Mouse (Mus musculus) lung, embryonic 14.5 days (tissue): ENCODE measurements around the gene Cldn19. TPM values are rescaled to one million over a fixed set of nuclear protein-coding genes. Genes with fewer than 3 reads are reported as not detected.

Experiments used
- ATAC-seq: fragments of 200-750 bp; cut with Nextera tagmentation; 2 replicates; pipeline ENCODE4 v1.8.0; 2017; ENCODE audit warnings: mild to moderate bottlenecking, moderate TSS enrichment, moderate library complexity; ENCODE audit not compliant: insufficient read depth
- DNase-seq: peaks from one replicate; pipeline ENCODE4 v3.0.0-alpha.2; 2015
- H3K27ac ChIP-seq: fragments of 300-500 bp; sonication (generic); 2 replicates; pipeline ENCODE4 v1.5.1; 2014; ENCODE audit warnings: low read depth, mild to moderate bottlenecking, moderate library complexity
- H3K27me3 ChIP-seq: fragments of 300-500 bp; sonication (generic); 2 replicates; pipeline ENCODE4 v1.6.1; 2014; ENCODE audit warnings: low read length, control low read depth; ENCODE audit not compliant: insufficient read depth
- H3K36me3 ChIP-seq: fragments of 300-500 bp; sonication (generic); 2 replicates; pipeline ENCODE4 v1.6.1; 2014; ENCODE audit warnings: control low read depth; ENCODE audit not compliant: insufficient read depth
- H3K4me1 ChIP-seq: fragments of 300-500 bp; sonication (generic); 2 replicates; pipeline ENCODE4 v1.6.1; 2014; ENCODE audit warnings: antibody characterized with exemption, control low read depth; ENCODE audit not compliant: insufficient read depth
- H3K4me2 ChIP-seq: fragments of 300-500 bp; sonication (generic); 2 replicates; pipeline ENCODE4 v1.6.1; 2014; ENCODE audit warnings: mild to moderate bottlenecking
- H3K4me3 ChIP-seq: fragments of 300-500 bp; sonication (generic); 2 replicates; pipeline ENCODE4 v1.5.1; 2014; ENCODE audit warnings: low read depth, low read length
- H3K9ac ChIP-seq: fragments of 300-500 bp; sonication (generic); 2 replicates; pipeline ENCODE4 v1.6.1; 2014
- H3K9me3 ChIP-seq: fragments of 300-500 bp; sonication (generic); 2 replicates; pipeline ENCODE4 v1.6.1; 2016; ENCODE audit warnings: low read depth, low read length, control low read depth
- CTCF ChIP-seq: IDR thresholded peaks from 2 replicates; pipeline ENCODE4 v1.5.1; 2016; ENCODE audit warnings: antibody characterized with exemption, low read depth
- WGBS: fragments of 180-500 bp; shearing (Covaris S2); extraction: QIAGEN DNeasy Blood & Tissue Kit; methylation state at CpG from one replicate; pipeline ENCODE4 v1.1.7; 2014; 5-methylcytosine and 5-hydroxymethylcytosine counted together
- polyA plus RNA-seq: library from polyadenylated mRNA; unstranded; fragments of >200 nt; fragmentation: Nextera tagmentation; extraction: Ambion mirVana; gene quantifications from 2 replicates; pipeline ENCODE4 v1.2.1, GENCODE M21; 2014

Cldn19 gene
- polyA plus RNA-seq, 1 experiment from 2014 or later: not detected

GRCm38 (mm10) chr4:119242571-119242970 is 12.6 kb upstream of the Cldn19 start:
- Histone ChIP-seq H3K4me2 (no peak overlapping the region), H3K9ac (no peak overlapping the region), H3K27ac (no peak overlapping the region), H3K4me1 (no peaks in the 10 kb centered on the region), H3K9me3 (no peaks in the 10 kb centered on the region), H3K4me3 (no peak overlapping the region), H3K27me3 (no peaks in the 10 kb centered on the region), H3K36me3 (peaks cover 54% of the 10 kb centered on the region)
- DNase-seq: no peak
- WGBS: 85% methylated on average over 12 of the region's 12 CpGs
- no peak for TF ChIP-seq CTCF
- no peak for ATAC-seq

GRCm38 (mm10) chr4:119244468-119245240 is 10.6 kb upstream of the Cldn19 start:
- 70% methylated on average over 22 of the region's 22 CpGs for WGBS
- H3K27ac ChIP-seq: no peak overlapping the region
- no peak overlapping the region for H3K9ac ChIP-seq
- H3K4me3 ChIP-seq: no peak overlapping the region
- no peaks in the 10 kb centered on the region for H3K27me3 ChIP-seq
- no peaks in the 10 kb centered on the region for H3K4me1 ChIP-seq
- peaks cover 58% of the 10 kb centered on the region for H3K36me3 ChIP-seq
- H3K4me2 ChIP-seq: no peak overlapping the region
- no peak for DNase-seq
- no peak for TF ChIP-seq CTCF
- no peaks in the 10 kb centered on the region for H3K9me3 ChIP-seq
- ATAC-seq: no peak

- H3K4me3 ChIP-seq: no peak overlapping the region
- peaks cover 54% of the 10 kb centered on the region for H3K36me3 ChIP-seq
- peak; percentile 67 for DNase-seq
- 50% methylated on average over 7 of the region's 7 CpGs for whole genome bisulfite sequencing
- no peak for TF ChIP-seq CTCF
- H3K9ac ChIP-seq: no peak overlapping the region
- no peaks in the 10 kb centered on the region for H3K4me1 ChIP-seq
- no peaks in the 10 kb centered on the region for H3K9me3 ChIP-seq
- H3K27ac ChIP-seq: peak overlapping the region; percentile 60; the same call in 1 of the 2 replicates
- no peaks in the 10 kb centered on the region for H3K27me3 ChIP-seq
- ATAC-seq: no peak
- no peak overlapping the region for H3K4me2 ChIP-seq
These were observed 9.7 kb upstream of the Cldn19 start for GRCm38 (mm10) chr4:119245556-119245955.

GRCm38 (mm10) chr4:119245961-119246360 is 9.3 kb upstream of the Cldn19 start:
- WGBS: 83% methylated on average over 9 of the region's 9 CpGs
- Histone ChIP-seq H3K4me2 (no peak overlapping the region), H3K36me3 (peaks cover 51% of the 10 kb centered on the region), H3K4me1 (no peaks in the 10 kb centered on the region), H3K4me3 (no peak overlapping the region), H3K27me3 (no peaks in the 10 kb centered on the region), H3K27ac (no peak overlapping the region), H3K9me3 (no peaks in the 10 kb centered on the region), H3K9ac (no peak overlapping the region)
- ATAC-seq (no peak), DNase-seq (no peak)
- TF ChIP-seq CTCF: no peak

GRCm38 (mm10) chr4:119246688-119247225 is 8.5 kb upstream of the Cldn19 start:
- no peaks in the 10 kb centered on the region; the same call in 1 of the 2 replicates for H3K4me1 ChIP-seq
- H3K9ac ChIP-seq: no peak overlapping the region
- no peak for DNase-seq
- peaks cover 43% of the 10 kb centered on the region for H3K36me3 ChIP-seq
- H3K27me3 ChIP-seq: no peaks in the 10 kb centered on the region
- WGBS: 76% methylated on average over 14 of the region's 14 CpGs
- TF ChIP-seq CTCF: no peak
- H3K4me2 ChIP-seq: no peak overlapping the region
- H3K4me3 ChIP-seq: no peak overlapping the region
- H3K27ac ChIP-seq: no peak overlapping the region
- H3K9me3 ChIP-seq: no peaks in the 10 kb centered on the region
- no peak for ATAC-seq

GRCm38 (mm10) chr4:119247462-119248235 is 7.6 kb upstream of the Cldn19 start:
- peak; percentile 91 for TF ChIP-seq CTCF
- Histone ChIP-seq H3K4me1 (no peaks in the 10 kb centered on the region; the same call in 1 of the 2 replicates), H3K9ac (no peak overlapping the region), H3K27me3 (no peaks in the 10 kb centered on the region), H3K4me2 (no peak overlapping the region), H3K27ac (no peak overlapping the region), H3K36me3 (peaks cover 34% of the 10 kb centered on the region), H3K4me3 (no peak overlapping the region), H3K9me3 (no peaks in the 10 kb centered on the region)
- WGBS: 34% methylated on average over 13 of the region's 13 CpGs
- peak; percentile 83 for DNase-seq
- ATAC-seq: peak; percentile 45; the same call in 1 of the 2 replicates
